Mouse (Mus musculus) forebrain, postnatal 0 days (tissue): ENCODE data around the gene Orm1. TPM values are rescaled to one million over a fixed set of nuclear protein-coding genes. Genes with fewer than 3 reads are reported as not detected.

Experiments
- ATAC-seq: fragments of 200-750 bp; cut with Nextera tagmentation; 2 replicates; pipeline ENCODE4 v1.8.0; 2017; ENCODE audit warnings: mild to moderate bottlenecking, moderate library complexity
- DNase-seq: peaks from one replicate; pipeline ENCODE4 v3.0.0-alpha.2; 2015
- H3K27ac ChIP-seq: fragments of 300-500 bp; sonication (generic); 2 replicates; pipeline ENCODE4 v1.5.1; 2014; ENCODE audit warnings: low read depth, mild to moderate bottlenecking, antibody characterized with exemption, low read length, moderate library complexity, mixed read lengths
- H3K27me3 ChIP-seq: fragments of 300-500 bp; sonication (generic); 2 replicates; pipeline ENCODE4 v1.6.1; 2014; ENCODE audit warnings: mild to moderate bottlenecking, low read length, mixed read lengths; ENCODE audit not compliant: insufficient read depth
- H3K36me3 ChIP-seq: fragments of 300-500 bp; sonication (generic); 2 replicates; pipeline ENCODE4 v1.6.1; 2014; ENCODE audit warnings: mild to moderate bottlenecking, moderate library complexity; ENCODE audit not compliant: insufficient read depth
- H3K4me1 ChIP-seq: fragments of 300-500 bp; sonication (generic); 2 replicates; pipeline ENCODE4 v1.6.1; 2014; ENCODE audit warnings: antibody characterized with exemption; ENCODE audit not compliant: insufficient read depth
- H3K4me2 ChIP-seq: fragments of 300-500 bp; sonication (generic); 2 replicates; pipeline ENCODE4 v1.6.1; 2014; ENCODE audit warnings: low read depth, mild to moderate bottlenecking, moderate library complexity
- H3K4me3 ChIP-seq: fragments of 300-500 bp; sonication (generic); 2 replicates; pipeline ENCODE4 v1.5.1; 2014; ENCODE audit warnings: low read depth, low read length, mixed read lengths
- H3K9ac ChIP-seq: fragments of 300-500 bp; sonication (generic); 2 replicates; pipeline ENCODE4 v1.6.1; 2014; ENCODE audit warnings: mild to moderate bottlenecking
- H3K9me3 ChIP-seq: fragments of 300-500 bp; sonication (generic); 2 replicates; pipeline ENCODE4 v1.6.1; 2016; ENCODE audit warnings: low read length
- CTCF ChIP-seq: sonication (generic); IDR thresholded peaks from 2 replicates; pipeline ENCODE4 v1.5.1; 2016; ENCODE audit warnings: antibody characterized with exemption, control low read depth, low read depth
- WGBS: fragments of 180-500 bp; shearing (Covaris S2); extraction: QIAGEN DNeasy Blood & Tissue Kit; methylation state at CpG from one replicate; pipeline ENCODE4 v1.1.7; 2014; 5-methylcytosine and 5-hydroxymethylcytosine counted together
- polyA plus RNA-seq: library from polyadenylated mRNA; unstranded; fragments of >200 nt; fragmentation: Nextera tagmentation; extraction: Ambion mirVana; gene quantifications from 2 replicates; pipeline ENCODE4 v1.2.1, GENCODE M21; 2015
- total RNA-seq: library from RNA; depleted of rRNA; stranded (reverse); fragments of >200 nt; gene quantifications from 2 replicates; pipeline ENCODE4 v1.2.3, GENCODE M21; 2014; rRNA removed

Orm1 gene
- total and polyA plus RNA-seq, 2 experiments from 2014 or later: not detected

DNA sequence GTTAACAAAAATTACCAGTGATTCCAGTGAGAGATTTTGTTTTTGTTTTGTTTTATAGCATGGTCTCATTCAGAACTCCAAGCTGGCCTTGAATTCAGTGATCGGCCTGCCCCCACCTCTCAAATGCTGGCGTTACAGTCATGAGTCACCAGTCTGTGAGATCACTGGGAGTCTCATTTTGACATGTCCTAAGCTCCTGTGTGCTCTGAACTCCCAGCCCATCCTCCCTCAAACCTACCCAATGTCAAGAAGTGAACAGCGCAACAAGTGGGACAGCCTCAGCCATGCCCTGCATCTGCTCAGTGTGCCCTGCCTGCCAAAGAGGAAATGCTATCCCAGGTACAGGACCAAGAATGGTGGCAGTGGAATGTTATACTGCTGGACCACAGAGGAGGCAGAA lies 40.9 kb downstream of the Orm1 start:
- ATAC-seq (no peak), DNase-seq (no peak)
- Histone ChIP-seq H3K4me3 (no peak overlapping the region), H3K27me3 (no peaks in the 10 kb centered on the region), H3K9ac (no peak overlapping the region), H3K27ac (no peak overlapping the region), H3K36me3 (peaks cover 25% of the 10 kb centered on the region; the same call in 1 of the 2 replicates), H3K4me1 (peaks cover 10% of the 10 kb centered on the region), H3K9me3 (no peaks in the 10 kb centered on the region), H3K4me2 (no peak overlapping the region)
- 88% methylated on average over 3 of the region's 3 CpGs for WGBS
- no peak for TF ChIP-seq CTCF

DNA sequence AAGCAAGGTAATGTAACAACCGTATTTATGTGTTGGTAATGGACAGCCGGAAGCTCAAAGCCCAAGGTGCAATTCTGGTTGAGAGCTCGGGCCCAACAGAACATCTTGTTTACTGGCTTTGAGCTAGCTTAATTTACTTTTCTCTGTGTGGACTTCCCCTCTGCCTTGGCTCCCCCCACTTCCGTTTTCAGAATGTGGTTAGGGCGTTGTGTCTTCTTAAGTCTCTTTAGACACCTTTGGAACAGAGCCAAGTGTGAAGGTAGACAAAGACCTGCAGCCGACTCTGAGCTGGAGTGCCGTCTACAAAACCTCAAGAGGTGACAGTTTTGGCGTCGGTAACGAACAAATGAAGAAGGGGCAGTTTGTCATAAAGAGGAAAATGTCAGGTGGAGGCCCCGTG lies 41.4 kb downstream of the Orm1 start:
- TF ChIP-seq CTCF: no peak
- no peak overlapping the region for H3K9ac ChIP-seq
- no peaks in the 10 kb centered on the region for H3K27me3 ChIP-seq
- no peaks in the 10 kb centered on the region for H3K9me3 ChIP-seq
- ATAC-seq (no peak), DNase-seq (no peak)
- no peak overlapping the region for H3K27ac ChIP-seq
- no peak overlapping the region for H3K4me3 ChIP-seq
- H3K4me2 ChIP-seq: no peak overlapping the region
- peaks cover 21% of the 10 kb centered on the region; the same call in 1 of the 2 replicates for H3K36me3 ChIP-seq
- H3K4me1 ChIP-seq: peaks cover 10% of the 10 kb centered on the region
- WGBS: 53% methylated on average over 11 of the region's 11 CpGs

DNA sequence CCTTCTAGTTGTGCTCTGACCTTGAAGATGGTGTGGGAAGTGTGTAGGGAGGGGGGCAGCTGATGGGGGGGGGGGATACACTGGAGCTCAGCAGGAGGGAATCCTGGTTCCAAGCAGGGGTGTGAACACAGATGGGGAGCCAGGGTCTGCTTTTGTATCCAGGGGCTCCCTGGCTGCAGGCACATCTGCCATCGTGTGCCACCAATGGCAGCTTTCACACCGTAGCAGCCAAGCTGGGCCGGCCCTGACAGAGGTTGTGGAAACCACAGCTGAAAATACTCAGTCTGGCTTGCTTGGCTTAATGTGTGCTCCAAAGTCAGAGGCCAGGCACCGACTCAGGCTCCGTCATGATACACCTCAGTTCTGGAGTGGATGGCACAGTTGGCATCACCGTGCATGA lies 43.7 kb downstream of the Orm1 start:
- H3K27ac ChIP-seq: no peak overlapping the region
- H3K4me1 ChIP-seq: peaks cover 10% of the 10 kb centered on the region
- no peak for TF ChIP-seq CTCF
- WGBS: 39% methylated on average over 6 of the region's 6 CpGs
- H3K9me3 ChIP-seq: no peaks in the 10 kb centered on the region
- no peaks in the 10 kb centered on the region for H3K27me3 ChIP-seq
- DNase-seq: no peak
- peaks cover 14% of the 10 kb centered on the region; the same call in 1 of the 2 replicates for H3K36me3 ChIP-seq
- no peak overlapping the region for H3K9ac ChIP-seq
- no peak for ATAC-seq
- no peak overlapping the region for H3K4me3 ChIP-seq
- H3K4me2 ChIP-seq: no peak overlapping the region

DNA sequence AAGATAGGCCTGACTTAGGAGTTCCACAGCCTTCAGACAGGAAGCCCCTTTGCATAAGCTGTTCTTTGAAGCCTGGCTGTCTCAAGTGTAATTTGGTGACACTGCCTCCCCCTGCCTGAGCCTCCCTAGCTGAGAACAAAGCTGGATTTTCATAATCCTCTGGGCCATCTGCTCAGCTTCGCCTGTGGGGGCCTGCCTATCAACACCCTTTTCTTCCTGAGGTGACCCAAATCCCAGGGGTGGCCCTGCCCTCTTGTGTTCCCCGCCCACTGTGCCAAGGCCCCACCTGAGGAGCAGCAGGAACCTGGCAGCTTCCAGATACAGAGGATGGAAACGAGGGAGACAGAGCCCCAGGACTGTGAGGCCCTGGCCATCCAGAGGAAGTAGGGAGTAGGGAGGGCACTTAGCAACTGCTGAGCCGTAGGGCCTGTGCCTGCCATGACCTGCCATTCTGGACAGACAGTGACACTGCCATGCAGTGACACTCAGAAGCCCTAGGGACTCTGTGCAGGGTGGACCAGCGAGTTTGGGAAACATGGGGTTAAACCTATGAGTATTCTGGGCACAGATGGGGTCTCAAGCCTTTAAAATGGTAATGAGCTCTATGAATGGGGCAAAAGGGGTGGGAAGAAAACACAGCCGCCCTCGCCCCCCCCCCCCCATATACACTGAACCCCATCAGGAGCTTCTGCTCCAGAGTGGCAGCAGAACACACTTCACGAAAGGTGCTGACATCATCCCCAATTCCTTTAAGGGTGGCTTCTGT lies 44.9 kb downstream of the Orm1 start:
- no peak overlapping the region for H3K9ac ChIP-seq
- 0 out of 2 replicates have a peak, but pooled peaks cover 9% of the 10 kb centered on the region for H3K36me3 ChIP-seq
- no peaks in the 10 kb centered on the region for H3K27me3 ChIP-seq
- H3K4me1 ChIP-seq: peaks cover 10% of the 10 kb centered on the region
- H3K27ac ChIP-seq: peak overlapping the region; percentile 62
- WGBS: 14% methylated on average over 8 of the region's 8 CpGs
- 0 out of 2 replicates have a peak overlapping the region, but pooled peaks have one; percentile 5 for H3K4me2 ChIP-seq
- ATAC-seq: peak; percentile 70
- no peak overlapping the region for H3K4me3 ChIP-seq
- H3K9me3 ChIP-seq: no peaks in the 10 kb centered on the region
- DNase-seq: peak; percentile 39
- TF ChIP-seq CTCF: no peak

DNA sequence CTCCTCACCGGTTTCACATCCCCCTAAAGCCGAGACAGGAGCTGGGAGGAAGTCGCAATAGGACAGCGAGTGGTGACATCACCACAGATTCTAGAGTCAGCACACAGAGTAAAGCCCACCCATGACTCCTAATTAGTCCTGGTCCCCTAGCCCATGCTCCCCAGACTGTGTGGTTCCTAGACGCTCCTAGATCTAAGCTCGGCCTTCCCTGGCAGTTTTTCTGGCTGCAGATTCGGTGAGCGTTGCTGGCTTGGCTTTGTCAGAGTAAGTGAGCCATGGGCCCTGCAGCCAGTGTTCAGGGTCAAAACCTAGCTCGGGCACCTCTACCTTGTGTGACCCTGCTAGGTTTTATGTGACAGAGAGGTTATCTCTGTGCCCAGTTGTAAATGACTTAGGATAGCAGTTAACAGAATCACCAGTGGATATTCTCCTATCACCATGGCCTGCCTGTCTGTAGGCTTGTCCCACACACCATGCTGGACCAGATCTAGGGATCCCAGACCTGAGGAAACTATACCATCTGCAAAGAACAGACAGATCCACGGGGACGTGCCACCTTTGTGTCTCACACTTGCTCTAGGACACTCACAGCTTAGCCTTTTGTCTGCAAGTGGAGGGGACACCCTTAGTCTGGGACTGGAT lies 45.6 kb downstream of the Orm1 start:
- TF ChIP-seq CTCF: no peak
- Histone ChIP-seq H3K27ac (peak overlapping the region; percentile 62), H3K9ac (no peak overlapping the region), H3K36me3 (0 out of 2 replicates have a peak, but pooled peaks cover 9% of the 10 kb centered on the region), H3K27me3 (no peaks in the 10 kb centered on the region), H3K9me3 (no peaks in the 10 kb centered on the region), H3K4me2 (0 out of 2 replicates have a peak overlapping the region, but pooled peaks have one; percentile 5), H3K4me3 (no peak overlapping the region), H3K4me1 (peaks cover 10% of the 10 kb centered on the region)
- DNase-seq: peak; percentile 39
- WGBS: 23% methylated on average over 11 of the region's 11 CpGs
- peak; percentile 79 for ATAC-seq

DNA sequence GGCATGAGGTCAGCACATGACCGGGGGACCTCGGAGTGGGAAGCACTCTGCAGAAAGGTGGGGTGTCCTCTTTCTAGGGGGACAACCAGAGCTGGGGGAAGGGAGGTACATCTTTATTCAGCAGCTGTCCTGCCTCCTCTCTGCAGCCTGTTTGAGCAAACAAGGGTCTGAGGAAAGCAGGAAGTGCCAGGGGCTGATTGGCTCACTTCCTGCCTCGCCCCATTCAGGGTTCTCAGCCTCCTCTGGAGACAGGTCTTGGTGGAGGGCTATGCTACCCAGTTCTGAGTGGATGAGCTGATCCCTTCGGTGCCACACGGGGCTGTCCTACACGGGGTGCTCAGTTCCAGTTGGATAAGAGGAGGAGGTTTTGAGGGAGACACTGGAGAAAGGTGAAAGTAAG lies 47.0 kb downstream of the Orm1 start:
- no peak overlapping the region for H3K9ac ChIP-seq
- TF ChIP-seq CTCF: no peak
- no peak overlapping the region for H3K27ac ChIP-seq
- DNase-seq: no peak
- no peaks in the 10 kb centered on the region for H3K9me3 ChIP-seq
- H3K27me3 ChIP-seq: no peaks in the 10 kb centered on the region
- H3K4me3 ChIP-seq: no peak overlapping the region
- no peak for ATAC-seq
- peaks cover 10% of the 10 kb centered on the region for H3K4me1 ChIP-seq
- 0 out of 2 replicates have a peak, but pooled peaks cover 5% of the 10 kb centered on the region for H3K36me3 ChIP-seq
- 93% methylated on average over 6 of the region's 6 CpGs for WGBS
- H3K4me2 ChIP-seq: no peak overlapping the region

Other genes with a start within 250 kb of the Orm1 start
- gene Ambp, start 189.8 kb upstream of the Orm1 start, total RNA-seq: not detected in 2 replicates
- not detected in 2 replicates for gene Ambp, start 189.8 kb upstream of the Orm1 start, polyA plus RNA-seq
- 0.19 TPM in 1 of 2 replicates, not detected in the other for gene Kif12, start 172.4 kb upstream of the Orm1 start, total RNA-seq
- gene Kif12, start 172.4 kb upstream of the Orm1 start, polyA plus RNA-seq: not detected in 2 replicates
- 2.2 and 5.3 TPM in 2 replicates for gene Col27a1, start 130.6 kb upstream of the Orm1 start, total RNA-seq
- gene Col27a1, start 130.6 kb upstream of the Orm1 start, polyA plus RNA-seq: 0.33 and 0.56 TPM in 2 replicates
- not detected in 2 replicates for gene Orm3, start 11.6 kb downstream of the Orm1 start, total RNA-seq
- gene Orm3, start 11.6 kb downstream of the Orm1 start, polyA plus RNA-seq: not detected in 2 replicates
- gene Orm2, start 17.9 kb downstream of the Orm1 start, total RNA-seq: not detected in 2 replicates
- gene Orm2, start 17.9 kb downstream of the Orm1 start, polyA plus RNA-seq: not detected in 2 replicates
- gene Akna, start 58.8 kb downstream of the Orm1 start, total RNA-seq: 3.5 and 6.1 TPM in 2 replicates
- 1.2 and 3.8 TPM in 2 replicates for gene Akna, start 58.8 kb downstream of the Orm1 start, polyA plus RNA-seq
- 9.8 and 13.0 TPM in 2 replicates for gene Whrn, start 151.4 kb downstream of the Orm1 start, total RNA-seq
- 2.6 and 3.8 TPM in 2 replicates for gene Whrn, start 151.4 kb downstream of the Orm1 start, polyA plus RNA-seq
- 222 and 234 TPM in 2 replicates for gene Atp6v1g1, start 200.2 kb downstream of the Orm1 start, total RNA-seq
- 389 and 442 TPM in 2 replicates for gene Atp6v1g1, start 200.2 kb downstream of the Orm1 start, polyA plus RNA-seq
- 4.5 and 5.9 TPM in 2 replicates for gene Tmem268, start 214.2 kb downstream of the Orm1 start, total RNA-seq
- gene Tmem268, start 214.2 kb downstream of the Orm1 start, polyA plus RNA-seq: 4.2 and 5.5 TPM in 2 replicates